Mouse (Mus musculus): ENCODE data around the gene Tcta.

DNA sequence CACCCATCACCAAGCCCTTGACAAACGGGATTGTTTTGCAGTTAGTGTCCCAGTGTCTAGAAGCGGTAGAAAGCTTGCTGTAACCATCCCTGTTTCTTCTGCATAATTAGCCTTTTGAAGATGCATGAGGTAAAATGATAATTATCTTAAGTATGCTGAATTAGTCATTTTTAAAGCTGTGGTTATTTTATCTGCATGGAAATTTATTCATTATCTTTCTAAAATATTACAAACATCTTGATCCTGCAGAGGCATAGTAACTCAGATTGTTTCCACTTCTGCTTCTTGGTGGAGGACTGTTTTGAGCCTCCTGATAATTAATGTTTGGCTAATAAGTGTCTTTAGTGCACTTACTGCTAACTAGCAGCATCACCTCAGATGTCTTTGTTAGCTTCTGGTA is 12.5 kb upstream of the Tcta start:
- no peak for TF ChIP-seq CTCF (IDR thresholded peaks at IDR 0.05; ENCODE audit: control insufficient read depth, insufficient read depth, insufficient read length)
- TF ChIP-seq FOSL1 (IDR thresholded peaks at IDR 0.05; ENCODE audit: insufficient read depth, low read length, poor library complexity, severe bottlenecking) = no peak
- TF ChIP-seq USF1 (IDR thresholded peaks at IDR 0.05; ENCODE audit: low read depth) = no peak
- TF ChIP-seq CEBPB (IDR thresholded peaks at IDR 0.05; ENCODE audit: low read depth) = no peak
